Mouse (Mus musculus) CH12.LX (cell line): ENCODE measurements around the gene Ankfy1.

Experiments used
- CTCF ChIP-seq, 2 experiments: IDR thresholded peaks in 1 of 2; conservative IDR thresholded peaks in 1 of 2; 2 replicates each; pipeline ENCODE4 v1.5.1; 2011 to 2012; ENCODE audit warnings: low read depth in 2 of 2, low read length in 2 of 2, improper control_type of control experiment in 1 of 2, inconsistent platforms in 1 of 2, mild to moderate bottlenecking in 1 of 2, moderate library complexity in 1 of 2
- POLR2A ChIP-seq: IDR thresholded peaks from 2 replicates; pipeline ENCODE4 v1.6.1; 2011; ENCODE audit warnings: low read depth, mild to moderate bottlenecking, improper control_type of control experiment, low read length
- ZMIZ1 ChIP-seq: IDR thresholded peaks from 2 replicates; pipeline ENCODE4 v1.6.1; 2012; ENCODE audit warnings: low read depth, mild to moderate bottlenecking, inconsistent platforms, low read length, improper control_type of control experiment

GRCm38 (mm10) chr11:72718161-72718560 is 28.4 kb downstream of the Ankfy1 start:
- no peak for TF ChIP-seq POLR2A
- no peak for TF ChIP-seq CTCF (conservative IDR thresholded peaks at IDR 0.05 in 1 of 2, IDR thresholded peaks at IDR 0.05 in 1 of 2; ENCODE audit: low read depth in 2 of 2, low read length in 2 of 2)
- TF ChIP-seq ZMIZ1, result no peak
